Mouse (Mus musculus): Measurements from ENCODE around the gene Dop1b. TPM values are rescaled to one million over a fixed set of nuclear protein-coding genes. Genes with fewer than 3 reads are reported as not detected.

Dop1b gene
- polyA plus RNA-seq, 1 experiment from 2014 or later, result 36.9 TPM

DNA sequence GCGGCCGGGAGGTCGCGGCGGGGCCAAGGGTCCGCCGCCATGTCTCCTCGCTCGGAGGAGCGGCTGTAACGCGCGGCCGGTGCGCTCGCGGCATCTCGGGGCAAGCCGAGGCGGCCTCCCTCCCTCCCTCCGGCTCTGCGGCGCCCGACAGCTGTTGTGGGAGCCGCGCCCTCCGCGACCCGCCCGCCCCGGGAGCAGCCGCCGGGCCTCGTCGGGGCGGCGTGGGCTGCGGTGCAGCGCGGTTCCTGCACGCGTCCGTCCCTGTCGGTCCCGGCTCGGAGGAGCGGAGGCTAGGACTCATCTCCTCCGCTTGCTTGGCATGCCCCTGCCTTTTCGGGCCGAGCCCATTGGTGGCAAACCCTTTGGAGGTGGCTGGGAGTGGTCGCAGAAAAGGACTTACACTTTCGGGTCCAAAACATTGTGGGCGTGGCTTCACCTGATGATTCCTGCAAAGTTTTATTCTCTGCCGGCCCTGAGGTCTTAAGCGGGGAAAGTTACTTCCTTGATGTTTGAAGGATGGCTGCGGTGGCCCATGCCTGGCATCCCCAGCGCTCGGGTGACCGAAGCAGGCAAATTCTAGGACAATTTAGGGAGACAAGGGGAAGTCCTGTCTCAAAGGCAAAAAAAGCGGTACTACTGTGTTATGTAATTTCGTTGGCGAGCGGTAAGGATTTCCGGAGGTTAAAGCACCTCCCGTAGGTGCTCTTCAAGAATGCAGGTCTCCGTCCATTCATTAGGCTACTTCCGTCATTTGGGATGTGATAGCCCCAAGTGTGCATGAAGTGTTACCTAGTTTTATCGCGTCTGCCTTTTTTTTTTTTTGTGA, 121.0 kb downstream of the Dop1b start:
- under 1% methylated on average over 48 of the region's 69 CpGs for WGBS
- Histone ChIP-seq H3K9me3 (ENCODE audit: control insufficient read depth, low read length) (peaks cover 2% of the 10 kb centered on the region; the same call in 1 of the 2 replicates), H3K27ac (ENCODE audit: low read depth, low read length) (peak overlapping the region; percentile 96), H3K4me1 (ENCODE audit: control insufficient read depth, insufficient read depth, low read depth, low read length) (peaks cover 10% of the 10 kb centered on the region), H3K27me3 (replicated peaks; ENCODE audit: control insufficient read depth, insufficient read depth, low read length) (no peaks in the 10 kb centered on the region), H3K4me2 (ENCODE audit: low read length) (peak overlapping the region; percentile 92), H3K36me3 (ENCODE audit: control insufficient read depth, insufficient read depth, low read length) (no peaks in the 10 kb centered on the region), H3K9ac (ENCODE audit: low read depth, low read length) (peak overlapping the region; percentile 99), H3K4me3 (ENCODE audit: low read length) (peak overlapping the region; percentile 98)
- no peak; the same call in 1 of the 2 replicates for ATAC-seq

DNA sequence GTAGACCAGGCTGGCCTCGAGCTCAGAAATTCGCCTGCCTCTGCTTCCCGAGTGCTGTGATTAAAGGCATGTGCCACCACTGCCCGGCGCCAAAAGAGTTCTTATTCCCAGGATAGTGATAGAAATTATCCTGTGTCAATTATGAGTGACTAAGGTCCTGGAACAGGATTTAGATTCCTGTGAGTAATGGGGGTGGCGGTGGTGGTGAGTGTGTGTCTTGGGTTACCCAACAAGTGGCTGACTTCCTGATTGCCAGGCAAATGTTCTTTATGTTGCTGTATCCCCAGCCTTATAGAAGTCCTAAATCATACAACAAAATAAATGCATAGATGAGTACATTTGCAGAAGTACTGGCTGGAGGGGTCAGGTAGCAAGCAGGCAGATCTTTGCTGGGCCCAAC, 121.8 kb downstream of the Dop1b start:
- Histone ChIP-seq H3K4me2 (ENCODE audit: low read length) (peak overlapping the region; percentile 92), H3K4me3 (ENCODE audit: low read length) (peak overlapping the region; percentile 98; the same call in 1 of the 2 replicates), H3K27me3 (replicated peaks; ENCODE audit: control insufficient read depth, insufficient read depth, low read length) (no peaks in the 10 kb centered on the region), H3K9me3 (ENCODE audit: control insufficient read depth, low read length) (no peaks in the 10 kb centered on the region), H3K27ac (ENCODE audit: low read depth, low read length) (no peak overlapping the region), H3K4me1 (ENCODE audit: control insufficient read depth, insufficient read depth, low read depth, low read length) (peaks cover 10% of the 10 kb centered on the region), H3K9ac (ENCODE audit: low read depth, low read length) (no peak overlapping the region), H3K36me3 (ENCODE audit: control insufficient read depth, insufficient read depth, low read length) (no peaks in the 10 kb centered on the region)
- WGBS, result 91% methylated on average over 6 of the region's 6 CpGs
- ATAC-seq, result no peak

DNA sequence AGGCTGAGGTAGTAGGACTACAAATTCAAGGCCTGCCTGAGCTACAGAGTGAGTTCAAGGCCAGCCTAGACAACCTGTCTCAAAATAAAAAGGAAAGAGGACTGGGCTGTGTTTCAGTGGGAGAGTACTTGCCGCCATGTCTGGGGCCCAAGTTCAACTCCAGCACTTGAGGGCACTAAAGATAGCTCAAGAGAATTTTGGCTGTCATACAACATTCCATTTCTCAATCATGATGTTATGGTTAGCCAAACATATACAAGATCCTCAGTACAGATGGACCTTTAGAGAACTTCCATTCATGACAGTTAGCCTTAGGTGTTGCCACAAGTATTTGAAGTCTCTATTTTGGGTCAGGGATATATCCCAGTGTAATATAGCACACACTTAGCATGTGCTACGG, 122.4 kb downstream of the Dop1b start:
- H3K27ac ChIP-seq (ENCODE audit: low read depth, low read length), result no peak overlapping the region
- no peak overlapping the region for H3K4me2 ChIP-seq (ENCODE audit: low read length)
- H3K4me3 ChIP-seq (ENCODE audit: low read length), result no peak overlapping the region
- no peak for ATAC-seq
- peaks cover 10% of the 10 kb centered on the region for H3K4me1 ChIP-seq (ENCODE audit: control insufficient read depth, insufficient read depth, low read depth, low read length)
- no peak overlapping the region for H3K9ac ChIP-seq (ENCODE audit: low read depth, low read length)
- H3K27me3 ChIP-seq (replicated peaks; ENCODE audit: control insufficient read depth, insufficient read depth, low read length), result no peaks in the 10 kb centered on the region
- no peaks in the 10 kb centered on the region for H3K9me3 ChIP-seq (ENCODE audit: control insufficient read depth, low read length)
- 89% methylated on average over 2 of the region's 2 CpGs for WGBS
- 0 out of 2 replicates have a peak, but pooled peaks cover 2% of the 10 kb centered on the region for H3K36me3 ChIP-seq (ENCODE audit: control insufficient read depth, insufficient read depth, low read length)

DNA sequence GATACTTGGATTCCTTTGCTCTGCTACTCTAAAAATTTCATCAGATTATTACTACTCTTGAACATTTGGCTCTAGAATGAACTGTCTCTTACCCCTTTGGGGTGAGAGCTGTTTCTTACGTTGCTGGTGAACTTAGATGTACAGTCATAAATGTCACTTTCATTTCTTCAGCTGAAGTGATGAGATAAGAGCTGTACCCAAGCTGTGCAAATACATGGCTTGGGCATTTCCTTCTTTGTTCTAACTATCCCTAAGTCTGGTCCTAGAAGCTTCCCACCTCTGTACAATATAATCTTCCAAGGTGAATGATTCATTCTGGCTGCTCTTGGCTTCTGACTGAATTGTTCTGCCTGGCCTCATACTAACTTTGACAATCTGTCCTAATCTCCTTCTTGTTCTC, 127.3 kb downstream of the Dop1b start:
- Histone ChIP-seq H3K36me3 (ENCODE audit: control insufficient read depth, insufficient read depth, low read length) (peaks cover 2% of the 10 kb centered on the region; the same call in 1 of the 2 replicates), H3K27me3 (replicated peaks; ENCODE audit: control insufficient read depth, insufficient read depth, low read length) (no peaks in the 10 kb centered on the region), H3K9ac (ENCODE audit: low read depth, low read length) (no peak overlapping the region), H3K4me1 (ENCODE audit: control insufficient read depth, insufficient read depth, low read depth, low read length) (no peaks in the 10 kb centered on the region), H3K27ac (ENCODE audit: low read depth, low read length) (no peak overlapping the region), H3K9me3 (ENCODE audit: control insufficient read depth, low read length) (no peaks in the 10 kb centered on the region), H3K4me3 (ENCODE audit: low read length) (no peak overlapping the region), H3K4me2 (ENCODE audit: low read length) (no peak overlapping the region)
- ATAC-seq, result no peak
- WGBS, result 92% methylated on average over 1 of the region's 1 CpGs

DNA sequence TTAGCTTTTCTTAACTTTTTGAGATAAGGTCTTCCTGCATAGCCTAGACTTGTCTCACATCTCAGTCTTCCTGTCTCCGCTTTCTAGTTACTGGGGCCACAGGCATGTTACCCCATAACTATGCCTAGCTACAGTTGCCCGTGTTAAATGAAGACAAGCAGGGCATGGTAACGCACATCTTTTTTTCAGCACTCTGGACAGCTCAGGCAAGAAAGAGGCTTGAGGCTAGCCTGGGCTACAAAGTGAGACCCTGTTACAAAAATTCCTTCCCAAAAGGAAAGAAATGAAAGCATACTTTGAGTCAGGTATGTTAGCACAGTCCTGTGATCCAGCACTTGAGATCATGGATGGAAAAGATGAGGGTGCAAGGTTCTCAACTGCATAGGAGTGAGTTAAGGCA, 138.8 kb downstream of the Dop1b start:
- Histone ChIP-seq H3K9me3 (ENCODE audit: control insufficient read depth, low read length) (no peaks in the 10 kb centered on the region), H3K4me1 (ENCODE audit: control insufficient read depth, insufficient read depth, low read depth, low read length) (no peaks in the 10 kb centered on the region), H3K27me3 (replicated peaks; ENCODE audit: control insufficient read depth, insufficient read depth, low read length) (no peaks in the 10 kb centered on the region), H3K4me2 (ENCODE audit: low read length) (no peak overlapping the region), H3K36me3 (ENCODE audit: control insufficient read depth, insufficient read depth, low read length) (peaks cover 41% of the 10 kb centered on the region), H3K9ac (ENCODE audit: low read depth, low read length) (no peak overlapping the region), H3K4me3 (ENCODE audit: low read length) (no peak overlapping the region), H3K27ac (ENCODE audit: low read depth, low read length) (no peak overlapping the region)
- WGBS, result 96% methylated on average over 3 of the region's 3 CpGs
- no peak for ATAC-seq

DNA sequence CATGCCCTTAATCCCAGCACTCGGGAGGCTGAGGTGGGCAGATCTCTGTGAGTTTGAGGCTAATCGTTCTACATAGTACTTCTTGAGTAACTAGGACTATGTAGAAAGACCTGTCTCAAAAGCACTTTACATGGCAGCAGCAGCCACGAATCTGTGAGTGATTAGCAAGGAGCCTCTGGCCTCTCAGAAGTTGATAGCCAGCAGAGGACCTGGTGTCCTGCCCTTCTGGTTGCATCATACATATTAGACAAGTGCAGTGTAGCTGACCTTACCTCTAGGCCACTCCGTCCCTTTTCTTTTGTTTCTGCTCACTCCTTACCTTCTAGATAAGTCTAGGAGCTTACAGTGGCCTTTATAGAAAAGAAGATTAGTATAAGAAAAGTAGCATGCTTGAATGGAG, 148.3 kb downstream of the Dop1b start:
- Histone ChIP-seq H3K9me3 (ENCODE audit: control insufficient read depth, low read length) (no peaks in the 10 kb centered on the region), H3K27ac (ENCODE audit: low read depth, low read length) (no peak overlapping the region), H3K9ac (ENCODE audit: low read depth, low read length) (no peak overlapping the region), H3K4me2 (ENCODE audit: low read length) (no peak overlapping the region), H3K27me3 (replicated peaks; ENCODE audit: control insufficient read depth, insufficient read depth, low read length) (no peaks in the 10 kb centered on the region), H3K4me1 (ENCODE audit: control insufficient read depth, insufficient read depth, low read depth, low read length) (no peaks in the 10 kb centered on the region), H3K4me3 (ENCODE audit: low read length) (no peak overlapping the region), H3K36me3 (ENCODE audit: control insufficient read depth, insufficient read depth, low read length) (peaks cover 41% of the 10 kb centered on the region)
- 92% methylated on average over 4 of the region's 4 CpGs for WGBS
- ATAC-seq, result no peak

Other genes with a start within 250 kb of the Dop1b start
- gene Setd4, start 107.8 kb upstream of the Dop1b start, polyA plus RNA-seq (2015; fragmentation: Nextera tagmentation; extraction: Ambion mirVana), result 15.8 and 17.1 TPM in 2 replicates
- 138 and 152 TPM in 2 replicates for gene Cbr1, start 106.1 kb upstream of the Dop1b start, polyA plus RNA-seq (2015; fragmentation: Nextera tagmentation; extraction: Ambion mirVana)
- not detected in 2 replicates for gene Gm5678, start 83.8 kb upstream of the Dop1b start, polyA plus RNA-seq (2015; fragmentation: Nextera tagmentation; extraction: Ambion mirVana)
- gene Cbr3, start 28.7 kb upstream of the Dop1b start, polyA plus RNA-seq (2015; fragmentation: Nextera tagmentation; extraction: Ambion mirVana), result 2.6 and 4.1 TPM in 2 replicates
- gene Morc3, start 120.2 kb downstream of the Dop1b start, polyA plus RNA-seq (2015; fragmentation: Nextera tagmentation; extraction: Ambion mirVana), result 28.7 and 29.8 TPM in 2 replicates
- 17.9 and 20.0 TPM in 2 replicates for gene Chaf1b, start 172.0 kb downstream of the Dop1b start, polyA plus RNA-seq (2015; fragmentation: Nextera tagmentation; extraction: Ambion mirVana)